ENCODE assay signal across 29 mouse cellular contexts in the genomic region with DNA sequence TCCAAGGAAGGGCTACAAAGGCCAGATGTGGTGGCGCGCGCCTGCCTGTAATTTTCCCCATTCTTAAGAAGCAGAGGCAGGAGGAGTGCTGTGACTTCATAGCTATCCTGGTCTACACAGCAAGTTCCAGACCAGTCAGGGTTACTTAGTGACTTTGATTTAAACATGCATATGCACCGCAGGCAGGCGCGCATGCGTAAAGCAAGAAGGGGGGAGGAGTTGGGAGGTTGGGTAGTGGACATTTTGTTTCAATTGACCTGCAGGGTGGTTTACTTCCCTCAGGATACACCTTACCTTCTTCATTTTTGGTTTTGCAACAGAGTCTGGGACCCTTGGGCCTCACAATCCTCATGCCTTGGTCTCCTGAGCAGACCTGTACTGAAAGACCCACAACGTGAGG. TPM values are rescaled to one million over a fixed set of nuclear protein-coding genes. Genes with fewer than 3 reads are reported as not detected.
"Had no signal": no experiment of that assay in that cellular context is flagged by ENCODE, and none has a peak within 500 bp of the region (broad histone marks: within the 10 kb centered on the region; RNA-seq: fewer than 3 reads in every experiment).

No protein-coding gene starts in this region.

- H3K4me2 ChIP-seq: embryonic facial prominence, embryonic 12.5 days; embryonic facial prominence, embryonic 13.5 days; embryonic facial prominence, embryonic 15.5 days; forebrain, embryonic 12.5 days; forebrain, embryonic 13.5 days; forebrain, embryonic 15.5 days had no signal

- DNase-seq: cerebellum, adult 8-10 months; cerebellum, adult 9-10 months; cerebellum, adult 9-11 months; cerebellum, postnatal 10 days; cerebellum, postnatal 14 days; cerebellum, postnatal 25 days; cerebellum, postnatal 36 days; embryo, embryonic 11 days; forebrain, postnatal 0 days; gastrocnemius, adult 2 months; gastrocnemius, postnatal 10 days; gastrocnemius, postnatal 14 days; gastrocnemius, postnatal 25 days; gastrocnemius, postnatal 36 days; heart, adult 11 months; heart, adult 18-20 months; heart, adult 2 months had no signal

- H3K36me3 ChIP-seq: embryonic facial prominence, embryonic 10.5 days; embryonic facial prominence, embryonic 12.5 days; embryonic facial prominence, embryonic 13.5 days; embryonic facial prominence, embryonic 15.5 days; forebrain, embryonic 10.5 days; forebrain, embryonic 12.5 days; forebrain, embryonic 15.5 days had no signal

- ATAC-seq: forebrain, embryonic 13.5 days; forebrain, embryonic 14.5 days; forebrain, embryonic 15.5 days; forebrain, embryonic 16.5 days; forebrain, postnatal 0 days had no signal

- H3K4me3 ChIP-seq: embryonic facial prominence, embryonic 10.5 days; embryonic facial prominence, embryonic 12.5 days; embryonic facial prominence, embryonic 13.5 days; embryonic facial prominence, embryonic 15.5 days; erythroblast, embryonic 14.5 days; forebrain, embryonic 10.5 days; forebrain, embryonic 12.5 days; forebrain, embryonic 13.5 days; forebrain, embryonic 15.5 days; gastrocnemius, adult 2 months; heart, adult 2 months had no signal

- H3K9me3 ChIP-seq: embryonic facial prominence, embryonic 10.5 days; embryonic facial prominence, embryonic 12.5 days; embryonic facial prominence, embryonic 13.5 days; embryonic facial prominence, embryonic 15.5 days; forebrain, embryonic 10.5 days; forebrain, embryonic 12.5 days; forebrain, embryonic 13.5 days; forebrain, embryonic 15.5 days had no signal

- H3K27me3 ChIP-seq: forebrain, embryonic 15.5 days had no signal

- H3K27ac ChIP-seq: embryonic facial prominence, embryonic 10.5 days; embryonic facial prominence, embryonic 12.5 days; embryonic facial prominence, embryonic 13.5 days; embryonic facial prominence, embryonic 15.5 days; forebrain, embryonic 10.5 days; forebrain, embryonic 12.5 days; forebrain, embryonic 13.5 days; forebrain, embryonic 15.5 days; gastrocnemius, adult 2 months; heart, adult 2 months had no signal

- H3K9ac ChIP-seq: embryonic facial prominence, embryonic 12.5 days; embryonic facial prominence, embryonic 13.5 days; embryonic facial prominence, embryonic 15.5 days; forebrain, embryonic 12.5 days; forebrain, embryonic 13.5 days; forebrain, embryonic 15.5 days; forebrain, postnatal 0 days had no signal

- H3K4me1 ChIP-seq: embryonic facial prominence, embryonic 12.5 days; embryonic facial prominence, embryonic 13.5 days; embryonic facial prominence, embryonic 15.5 days; forebrain, embryonic 15.5 days had no signal

RNA-seq across cellular contexts. Expression of gene Tmem130, which starts 32.4 kb away (rescaled TPM):
- total RNA-seq: gastrocnemius, adult 18-20 months; gastrocnemius, adult 2 months; gastrocnemius, postnatal 14 days; gastrocnemius, postnatal 25 days; gastrocnemius, postnatal 36 days had no signal
- polyA plus RNA-seq: erythroblast, embryonic 14.5 days had no signal
